Mouse (Mus musculus) midbrain, embryonic 12.5 days (tissue): ENCODE measurements around the gene Ppil6. TPM values are rescaled to one million over a fixed set of nuclear protein-coding genes. Genes with fewer than 3 reads are reported as not detected.
A peak's percentile ranks its signal among the peaks of the same experiment; 100 is the strongest.

Experiments
- ATAC-seq: fragments of 200-750 bp; cut with Nextera tagmentation; 2 replicates; pipeline ENCODE4 v1.8.0; 2017; ENCODE audit warnings: low read depth, moderate TSS enrichment, moderate library complexity; ENCODE audit not compliant: low FRiP score
- H3K27ac ChIP-seq: fragments of 300-500 bp; sonication (generic); replicated peaks from 2 replicates; pipeline ENCODE4 v1.5.1; 2016; ENCODE audit warnings: mild to moderate bottlenecking
- H3K27me3 ChIP-seq: fragments of 300-500 bp; sonication (generic); 2 replicates; pipeline ENCODE4 v1.6.1; 2016; ENCODE audit warnings: mild to moderate bottlenecking
- H3K36me3 ChIP-seq: fragments of 300-500 bp; sonication (generic); 2 replicates; pipeline ENCODE4 v1.6.1; 2016
- H3K4me1 ChIP-seq: fragments of 300-500 bp; sonication (generic); 2 replicates; pipeline ENCODE4 v1.6.1; 2016
- H3K4me2 ChIP-seq: fragments of 300-500 bp; sonication (generic); replicated peaks from 2 replicates; pipeline ENCODE4 v1.6.1; 2016; ENCODE audit warnings: mild to moderate bottlenecking, moderate library complexity
- H3K4me3 ChIP-seq: fragments of 300-500 bp; sonication (generic); 2 replicates; pipeline ENCODE4 v1.5.1; 2016; ENCODE audit warnings: mild to moderate bottlenecking
- H3K9ac ChIP-seq: fragments of 300-500 bp; sonication (generic); replicated peaks from 2 replicates; pipeline ENCODE4 v1.6.1; 2016; ENCODE audit warnings: mild to moderate bottlenecking, moderate library complexity
- H3K9me3 ChIP-seq: fragments of 300-500 bp; sonication (generic); 2 replicates; pipeline ENCODE4 v1.6.1; 2016; ENCODE audit warnings: mild to moderate bottlenecking
- WGBS: fragments of 180-500 bp; shearing (Covaris S2); methylation state at CpG from one replicate; pipeline ENCODE4 v1.1.7; 2016; 5-methylcytosine and 5-hydroxymethylcytosine counted together
- polyA plus RNA-seq: library from polyadenylated mRNA; unstranded; fragments of >200 nt; fragmentation: Nextera tagmentation; extraction: Ambion mirVana; gene quantifications from 2 replicates; pipeline ENCODE4 v1.2.1, GENCODE M21; 2016

Ppil6 gene
- polyA plus RNA-seq, 1 experiment from 2014 or later, result 0.73 TPM

DNA sequence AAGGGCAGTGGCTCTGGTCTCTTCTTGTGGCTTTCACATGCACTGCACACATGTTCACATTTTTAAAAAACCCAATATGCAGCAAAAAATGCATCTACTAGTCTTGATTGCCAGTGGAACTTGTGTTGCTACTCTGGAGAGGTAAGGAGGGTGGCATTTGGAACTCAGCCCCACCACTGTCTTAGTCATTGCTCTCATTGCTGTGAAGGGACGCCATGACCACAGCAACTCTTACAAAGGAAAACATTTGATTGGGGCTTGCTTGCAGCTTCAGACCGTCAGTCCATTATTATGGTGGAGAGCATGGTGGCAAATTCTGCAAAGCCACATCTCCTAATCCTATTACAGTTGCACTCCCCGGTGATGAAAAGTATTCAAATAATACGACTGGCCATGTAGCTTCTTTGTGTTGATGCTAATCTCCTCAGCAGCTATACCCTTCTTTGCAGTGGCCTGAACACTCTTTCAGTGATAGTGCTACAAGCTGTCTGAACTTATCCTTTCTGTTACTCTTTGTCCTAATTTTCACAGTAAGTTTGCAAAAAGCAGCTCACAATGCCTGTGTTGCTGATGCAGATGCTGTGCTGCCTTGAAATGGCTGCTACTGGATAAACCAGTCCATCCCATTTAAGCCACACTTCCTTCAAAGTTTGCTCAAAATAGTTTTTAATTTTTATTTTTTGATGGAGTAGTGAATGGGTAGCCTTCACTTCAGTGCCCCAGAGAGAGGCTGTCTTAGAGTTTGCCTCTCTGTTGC is 47.2 kb downstream of the Ppil6 start:
- H3K9ac ChIP-seq, result no peak overlapping the region
- no peak overlapping the region for H3K4me3 ChIP-seq
- H3K27me3 ChIP-seq, result peaks cover 27% of the 10 kb centered on the region
- ATAC-seq, result peak; percentile 63
- WGBS, result 29% methylated on average over 4 of the region's 4 CpGs
- H3K4me1 ChIP-seq, result 0 out of 2 replicates have a peak, but pooled peaks cover 4% of the 10 kb centered on the region
- H3K27ac ChIP-seq, result 0 out of 2 replicates have a peak overlapping the region, but pooled peaks have one; percentile 15
- no peak overlapping the region for H3K4me2 ChIP-seq
- H3K36me3 ChIP-seq, result peaks cover 45% of the 10 kb centered on the region; the same call in 1 of the 2 replicates
- H3K9me3 ChIP-seq, result no peaks in the 10 kb centered on the region

DNA sequence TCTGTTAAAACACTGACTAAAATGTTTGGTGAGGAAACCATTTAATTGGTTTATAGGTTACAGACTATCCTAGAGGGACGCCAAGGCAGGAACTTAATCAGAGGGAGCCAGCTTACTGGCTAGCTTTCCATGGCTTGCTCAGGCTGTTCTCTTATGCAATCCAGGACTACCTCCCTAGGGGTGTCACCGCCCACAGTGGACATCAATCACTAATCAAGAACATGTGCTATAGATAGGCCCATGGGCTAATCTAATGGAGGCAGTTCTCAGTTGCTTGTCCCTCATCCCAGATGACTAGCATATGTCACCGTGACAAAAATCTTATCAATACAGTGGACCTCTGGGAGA is 47.7 kb downstream of the Ppil6 start:
- H3K27ac ChIP-seq, result no peak overlapping the region
- H3K4me1 ChIP-seq, result 0 out of 2 replicates have a peak, but pooled peaks cover 4% of the 10 kb centered on the region
- WGBS, result 93% methylated on average over 3 of the region's 3 CpGs
- H3K9me3 ChIP-seq, result no peaks in the 10 kb centered on the region
- H3K36me3 ChIP-seq, result peaks cover 39% of the 10 kb centered on the region; the same call in 1 of the 2 replicates
- H3K4me3 ChIP-seq, result no peak overlapping the region
- H3K9ac ChIP-seq, result no peak overlapping the region
- peaks cover 32% of the 10 kb centered on the region for H3K27me3 ChIP-seq
- ATAC-seq, result no peak
- no peak overlapping the region for H3K4me2 ChIP-seq

DNA sequence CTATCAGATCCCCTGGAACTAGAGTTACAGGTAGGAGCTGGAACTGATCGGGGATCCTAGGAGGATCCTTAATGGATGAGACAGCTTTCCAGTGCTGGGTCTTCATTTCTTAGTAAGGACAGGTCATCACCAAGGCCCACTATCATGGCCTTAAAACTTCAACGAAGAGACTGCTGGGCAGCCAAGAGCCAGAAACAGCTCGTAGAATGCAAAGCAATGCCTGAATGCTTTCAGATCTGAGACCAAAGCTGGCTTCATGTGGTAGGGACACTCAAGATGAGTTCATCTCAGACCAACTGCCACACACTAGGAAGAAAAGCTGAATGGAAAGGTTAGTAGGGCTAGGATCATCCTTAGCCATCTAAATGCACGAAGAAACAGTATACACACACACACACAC is 48.7 kb downstream of the Ppil6 start:
- Histone ChIP-seq H3K27ac (no peak overlapping the region), H3K36me3 (peaks cover 29% of the 10 kb centered on the region; the same call in 1 of the 2 replicates), H3K27me3 (peaks cover 32% of the 10 kb centered on the region), H3K9me3 (no peaks in the 10 kb centered on the region), H3K4me3 (no peak overlapping the region), H3K9ac (no peak overlapping the region), H3K4me1 (peaks cover 6% of the 10 kb centered on the region; the same call in 1 of the 2 replicates), H3K4me2 (no peak overlapping the region)
- no peak for ATAC-seq
- 95% methylated on average over 4 of the region's 4 CpGs for WGBS

DNA sequence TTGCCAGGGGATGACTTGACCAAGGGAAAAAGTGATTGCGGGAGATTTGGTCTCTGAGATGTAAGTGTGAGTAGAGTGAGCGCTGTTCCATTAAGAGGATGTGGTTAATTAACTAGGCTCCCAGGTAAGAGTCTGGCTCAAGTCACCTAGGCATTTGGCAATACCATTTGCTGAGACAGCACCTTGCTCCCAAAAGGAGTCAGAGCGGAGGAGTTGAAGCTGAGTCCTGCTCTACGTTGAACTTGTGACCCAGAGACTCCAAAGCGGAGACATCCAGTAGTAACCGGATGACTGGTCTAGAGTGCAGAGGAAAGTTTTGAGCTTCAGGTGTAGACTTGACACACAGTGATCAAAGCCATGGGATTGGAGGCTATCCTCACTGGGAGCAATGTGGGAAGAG is 51.8 kb downstream of the Ppil6 start:
- peaks cover 25% of the 10 kb centered on the region for H3K27me3 ChIP-seq
- H3K4me1 ChIP-seq, result peaks cover 17% of the 10 kb centered on the region
- no peak overlapping the region for H3K4me3 ChIP-seq
- no peaks in the 10 kb centered on the region for H3K9me3 ChIP-seq
- H3K36me3 ChIP-seq, result 0 out of 2 replicates have a peak, but pooled peaks cover 6% of the 10 kb centered on the region
- no peak for ATAC-seq
- 93% methylated on average over 6 of the region's 6 CpGs for WGBS
- H3K9ac ChIP-seq, result no peak overlapping the region
- H3K4me2 ChIP-seq, result no peak overlapping the region
- H3K27ac ChIP-seq, result no peak overlapping the region

DNA sequence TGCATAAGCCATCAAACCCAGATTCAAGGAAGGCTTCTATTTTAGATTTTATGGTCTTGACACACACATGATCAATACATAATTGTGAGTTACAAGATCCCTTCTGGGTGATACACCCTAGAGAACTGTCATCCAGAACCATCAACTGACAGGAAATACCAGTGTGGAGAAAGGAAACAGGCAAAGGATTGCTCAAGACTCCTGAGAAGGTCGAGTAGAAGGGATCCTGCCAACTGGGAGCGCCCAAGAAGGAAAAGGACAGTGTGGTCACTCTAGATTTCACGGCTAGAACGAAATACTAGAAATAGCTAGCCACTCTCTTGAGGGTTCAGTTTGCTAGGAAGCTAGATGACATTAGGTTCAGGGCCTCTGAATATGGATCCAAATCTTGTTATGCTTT is 53.2 kb downstream of the Ppil6 start:
- no peak overlapping the region for H3K27ac ChIP-seq
- 0 out of 2 replicates have a peak, but pooled peaks cover 4% of the 10 kb centered on the region for H3K36me3 ChIP-seq
- H3K4me1 ChIP-seq, result peaks cover 13% of the 10 kb centered on the region
- ATAC-seq, result no peak
- H3K9ac ChIP-seq, result no peak overlapping the region
- H3K27me3 ChIP-seq, result peaks cover 25% of the 10 kb centered on the region
- no peak overlapping the region for H3K4me3 ChIP-seq
- no peak overlapping the region for H3K4me2 ChIP-seq
- 82% methylated on average over 4 of the region's 4 CpGs for WGBS
- no peaks in the 10 kb centered on the region for H3K9me3 ChIP-seq

DNA sequence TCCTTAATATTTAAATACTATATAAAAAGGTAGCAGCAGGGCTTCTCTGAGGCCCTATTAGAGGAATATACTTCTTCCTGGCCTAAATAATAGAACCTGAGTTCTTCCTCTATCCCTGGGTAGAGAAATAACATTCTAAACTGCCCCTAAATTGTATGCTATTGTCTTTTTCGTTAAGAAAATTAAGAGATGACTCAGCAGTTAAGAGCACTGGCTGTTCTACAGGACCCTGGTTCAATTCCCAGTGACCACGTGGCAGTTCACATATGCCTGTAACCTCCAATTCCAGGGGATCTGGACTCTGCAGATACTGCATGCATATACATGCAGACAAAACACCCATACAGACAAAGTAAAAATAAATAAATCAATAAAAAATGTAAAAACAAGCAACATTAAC is 53.6 kb downstream of the Ppil6 start:
- H3K36me3 ChIP-seq, result 0 out of 2 replicates have a peak, but pooled peaks cover 3% of the 10 kb centered on the region
- no peak overlapping the region for H3K4me2 ChIP-seq
- no peak for ATAC-seq
- no peak overlapping the region for H3K4me3 ChIP-seq
- WGBS, result 76% methylated on average over 2 of the region's 2 CpGs
- peaks cover 13% of the 10 kb centered on the region for H3K4me1 ChIP-seq
- H3K9ac ChIP-seq, result no peak overlapping the region
- H3K27ac ChIP-seq, result no peak overlapping the region
- H3K9me3 ChIP-seq, result no peaks in the 10 kb centered on the region
- peaks cover 25% of the 10 kb centered on the region for H3K27me3 ChIP-seq

DNA sequence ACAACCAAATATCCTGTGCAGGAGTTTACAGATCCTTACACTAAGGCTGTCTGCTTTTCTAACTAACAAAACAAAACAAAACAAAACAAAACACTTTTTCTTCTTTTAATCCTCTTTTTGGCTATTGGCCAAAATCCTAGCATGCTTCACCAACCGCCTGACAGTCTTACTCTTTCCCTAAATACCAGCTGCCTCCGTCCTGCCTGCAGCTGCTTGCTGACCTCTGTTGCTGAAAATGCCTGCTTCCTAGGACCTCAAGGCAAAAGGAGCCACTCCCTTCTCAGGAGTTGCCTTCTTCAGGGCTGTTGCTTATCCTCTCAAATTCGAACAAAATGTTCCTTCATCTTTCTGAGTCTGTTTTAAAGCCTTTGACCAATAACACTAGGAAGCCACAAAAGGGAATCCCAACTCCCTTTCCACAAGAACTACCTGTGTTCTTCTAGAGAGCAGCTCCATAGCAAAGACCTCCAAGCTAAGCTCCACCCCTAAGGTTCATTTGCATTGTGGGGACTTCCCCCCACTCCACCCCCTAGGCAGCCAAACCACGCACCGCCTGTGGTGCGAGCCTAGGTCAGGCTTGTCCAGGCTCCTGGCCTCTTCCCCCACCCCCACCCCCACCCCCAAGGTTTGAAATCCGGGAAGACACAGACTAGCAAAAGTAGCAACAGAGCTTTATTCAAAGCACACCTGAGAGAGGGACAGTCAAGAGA is 54.4 kb downstream of the Ppil6 start:
- Histone ChIP-seq H3K4me3 (no peak overlapping the region), H3K36me3 (no peaks in the 10 kb centered on the region), H3K27ac (no peak overlapping the region), H3K9me3 (peaks cover 7% of the 10 kb centered on the region), H3K4me1 (peaks cover 13% of the 10 kb centered on the region), H3K27me3 (peaks cover 20% of the 10 kb centered on the region), H3K4me2 (no peak overlapping the region), H3K9ac (no peak overlapping the region)
- ATAC-seq, result 0 out of 2 replicates have a peak, but pooled peaks have one; percentile 9
- 1% methylated on average over 7 of the region's 7 CpGs for WGBS

DNA sequence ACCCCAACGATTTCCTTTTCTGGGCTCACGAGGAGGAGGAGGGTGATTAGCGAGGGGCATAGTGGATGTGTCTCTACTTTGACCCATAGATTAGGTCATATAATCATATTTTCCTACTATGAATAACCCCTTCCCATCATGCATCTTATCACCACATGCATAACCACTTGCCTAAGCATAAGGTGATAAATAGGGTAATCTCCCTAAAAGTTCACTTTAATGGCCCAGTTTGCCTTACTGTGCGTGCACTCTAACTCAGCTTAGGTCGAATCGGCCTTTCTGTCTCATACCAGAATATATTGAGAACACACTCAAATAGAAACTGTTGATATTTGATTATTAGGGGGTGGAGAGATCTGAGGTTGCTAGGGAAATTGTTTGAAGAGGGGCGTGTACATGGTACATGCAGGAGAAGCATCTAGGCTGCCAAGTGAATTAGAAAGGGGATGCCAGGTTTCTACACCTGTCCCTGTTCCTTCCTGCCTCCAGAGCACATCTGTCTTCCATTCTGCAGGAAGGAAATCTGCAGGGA is 55.1 kb downstream of the Ppil6 start:
- ATAC-seq, result no peak
- H3K4me2 ChIP-seq, result no peak overlapping the region
- WGBS, result 59% methylated on average over 7 of the region's 7 CpGs

DNA sequence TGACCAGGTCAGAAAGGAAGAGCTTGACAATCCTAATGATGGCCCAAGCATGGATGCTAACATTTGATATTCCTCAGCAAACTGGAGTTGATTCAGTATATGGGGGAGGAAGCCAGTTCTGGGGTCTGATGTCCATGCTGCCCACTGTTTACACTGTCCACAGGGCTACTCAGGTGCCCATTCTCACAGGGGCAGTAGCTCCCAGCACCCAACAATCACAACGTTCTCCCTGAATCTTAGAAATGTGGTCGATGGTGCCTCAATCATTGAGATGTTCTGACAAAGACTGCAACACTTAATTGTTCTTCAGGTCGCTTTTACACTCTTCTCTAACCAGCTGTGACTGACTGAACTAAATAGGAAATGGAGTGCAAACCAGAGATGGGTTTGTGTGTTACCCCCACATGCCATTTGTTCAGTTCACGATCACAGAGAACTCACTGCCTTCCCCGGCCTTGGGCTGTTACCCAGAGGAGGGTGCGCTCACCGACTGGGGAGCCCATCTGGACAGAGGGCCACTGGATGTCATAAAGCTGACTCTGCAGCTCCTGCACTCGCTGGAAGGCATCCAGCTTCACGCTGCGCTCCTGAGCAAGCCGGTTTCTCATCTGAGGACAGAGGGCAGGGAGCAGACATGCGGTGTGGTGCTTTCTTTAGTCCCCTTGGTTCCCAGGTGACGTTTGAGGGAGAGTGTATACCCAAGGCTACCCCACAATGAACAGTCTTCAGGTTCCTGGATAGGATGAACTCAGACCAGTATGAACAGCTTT is 56.3 kb downstream of the Ppil6 start:
- no peak overlapping the region for H3K4me3 ChIP-seq
- WGBS, result 73% methylated on average over 13 of the region's 13 CpGs
- no peak overlapping the region for H3K4me2 ChIP-seq
- H3K36me3 ChIP-seq, result no peaks in the 10 kb centered on the region
- H3K27me3 ChIP-seq, result peaks cover 12% of the 10 kb centered on the region
- ATAC-seq, result no peak
- H3K9ac ChIP-seq, result no peak overlapping the region
- H3K27ac ChIP-seq, result no peak overlapping the region
- H3K4me1 ChIP-seq, result peaks cover 13% of the 10 kb centered on the region
- peaks cover 7% of the 10 kb centered on the region for H3K9me3 ChIP-seq

More for the DNA sequence above, 55.1 kb downstream of the Ppil6 start:
- Histone ChIP-seq H3K9me3 (peaks cover 7% of the 10 kb centered on the region), H3K27me3 (peaks cover 20% of the 10 kb centered on the region), H3K4me3 (no peak overlapping the region), H3K9ac (no peak overlapping the region), H3K36me3 (no peaks in the 10 kb centered on the region), H3K4me1 (peaks cover 13% of the 10 kb centered on the region), H3K27ac (no peak overlapping the region)

DNA sequence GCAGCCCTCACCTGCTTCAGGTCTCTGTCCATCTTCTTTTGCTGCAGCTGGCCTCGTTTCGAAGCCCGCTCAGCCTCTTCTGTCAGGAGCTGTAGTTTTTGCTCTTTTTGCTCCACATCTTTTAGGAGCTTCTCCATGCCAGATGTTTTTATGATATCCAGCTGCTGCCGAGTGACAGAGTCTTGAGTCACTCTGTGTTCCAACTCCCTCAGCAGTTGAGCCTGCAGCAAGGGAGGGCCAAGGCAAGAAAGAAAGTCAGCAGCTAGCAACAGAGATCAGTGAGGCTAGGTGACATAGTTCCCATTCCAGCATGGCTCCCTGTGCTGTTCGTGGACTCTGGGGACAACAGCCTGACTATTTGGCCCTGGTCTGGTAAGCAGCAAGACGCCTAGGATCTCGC is 60.5 kb downstream of the Ppil6 start:
- no peak overlapping the region for H3K4me2 ChIP-seq
- peaks cover 11% of the 10 kb centered on the region for H3K27me3 ChIP-seq
- peaks cover 9% of the 10 kb centered on the region; the same call in 1 of the 2 replicates for H3K4me1 ChIP-seq
- whole genome bisulfite sequencing, result 81% methylated on average over 7 of the region's 7 CpGs
- no peak for ATAC-seq
- H3K27ac ChIP-seq, result no peak overlapping the region
- H3K4me3 ChIP-seq, result no peak overlapping the region
- no peak overlapping the region for H3K9ac ChIP-seq
- peaks cover 7% of the 10 kb centered on the region for H3K9me3 ChIP-seq
- H3K36me3 ChIP-seq, result no peaks in the 10 kb centered on the region

DNA sequence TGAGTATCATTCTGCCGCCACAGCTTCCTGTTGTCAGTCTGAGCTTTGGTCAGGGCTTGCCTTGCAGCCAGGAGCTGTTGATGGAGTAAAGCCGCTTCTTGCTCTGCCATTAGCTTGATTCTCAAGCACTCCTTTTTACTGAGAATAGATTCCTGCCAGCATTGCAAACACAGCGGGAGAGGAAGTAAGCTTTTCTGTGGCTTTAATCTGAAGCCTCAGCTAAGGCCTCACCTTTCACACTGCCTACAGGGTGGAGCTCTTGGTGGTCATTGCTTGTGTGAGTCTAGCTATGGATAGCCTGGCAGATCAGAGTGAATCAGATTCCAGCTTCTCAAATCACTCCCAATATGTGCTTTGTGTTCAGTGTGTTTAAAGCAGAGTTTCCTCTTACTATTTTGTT is 62.1 kb downstream of the Ppil6 start:
- H3K9me3 ChIP-seq, result peaks cover 7% of the 10 kb centered on the region
- no peak for ATAC-seq
- WGBS, result 36% methylated on average over 3 of the region's 3 CpGs
- no peak overlapping the region for H3K4me2 ChIP-seq
- H3K4me3 ChIP-seq, result no peak overlapping the region
- H3K36me3 ChIP-seq, result no peaks in the 10 kb centered on the region
- peaks cover 9% of the 10 kb centered on the region; the same call in 1 of the 2 replicates for H3K4me1 ChIP-seq
- peaks cover 11% of the 10 kb centered on the region for H3K27me3 ChIP-seq
- no peak overlapping the region for H3K27ac ChIP-seq
- no peak overlapping the region for H3K9ac ChIP-seq
